Mouse (Mus musculus): Measurements from ENCODE around the gene Ppa1. TPM values are rescaled to one million over a fixed set of nuclear protein-coding genes. Genes with fewer than 3 reads are reported as not detected.

Gene Ppa1
- polyA plus RNA-seq, 1 experiment from 2014 or later, result 213 TPM

GRCm38 (mm10) chr10:61657985-61658384, 9.6 kb downstream of the Ppa1 start:
- Histone ChIP-seq H3K36me3 (ENCODE audit: insufficient read depth) (peaks cover 66% of the 10 kb centered on the region), H3K27me3 (ENCODE audit: insufficient read depth, low read length) (no peaks in the 10 kb centered on the region), H3K27ac (ENCODE audit: low read depth) (no peak overlapping the region), H3K9ac (no peak overlapping the region), H3K9me3 (ENCODE audit: low read depth, low read length) (no peaks in the 10 kb centered on the region), H3K4me3 (ENCODE audit: low read depth, low read length) (no peak overlapping the region), H3K4me2 (no peak overlapping the region), H3K4me1 (ENCODE audit: insufficient read depth) (no peaks in the 10 kb centered on the region)
- WGBS, result 19% methylated on average over 4 of the region's 4 CpGs
- peak; percentile 81 for DNase-seq
- peak; percentile 44; the same call in 1 of the 2 replicates for ATAC-seq (ENCODE audit: insufficient read depth)
- TF ChIP-seq CTCF (IDR thresholded peaks at IDR 0.05; ENCODE audit: low read depth), result peak; percentile 79

GRCm38 (mm10) chr10:61661887-61662286, 13.5 kb downstream of the Ppa1 start:
- WGBS, result 64% methylated on average over 8 of the region's 8 CpGs
- Histone ChIP-seq H3K36me3 (ENCODE audit: insufficient read depth) (peaks cover 71% of the 10 kb centered on the region), H3K27ac (ENCODE audit: low read depth) (no peak overlapping the region), H3K4me1 (ENCODE audit: insufficient read depth) (no peaks in the 10 kb centered on the region), H3K4me3 (ENCODE audit: low read depth, low read length) (no peak overlapping the region), H3K4me2 (no peak overlapping the region), H3K9ac (no peak overlapping the region), H3K9me3 (ENCODE audit: low read depth, low read length) (no peaks in the 10 kb centered on the region), H3K27me3 (ENCODE audit: insufficient read depth, low read length) (no peaks in the 10 kb centered on the region)
- no peak for TF ChIP-seq CTCF (IDR thresholded peaks at IDR 0.05; ENCODE audit: low read depth)
- no peak; the same call in 1 of the 2 replicates for ATAC-seq (ENCODE audit: insufficient read depth)
- DNase-seq, result no peak

GRCm38 (mm10) chr10:61662391-61662988, 14.1 kb downstream of the Ppa1 start:
- no peaks in the 10 kb centered on the region for H3K27me3 ChIP-seq (ENCODE audit: insufficient read depth, low read length)
- no peak for TF ChIP-seq CTCF (IDR thresholded peaks at IDR 0.05; ENCODE audit: low read depth)
- no peak overlapping the region for H3K4me2 ChIP-seq
- peak; percentile 59 for DNase-seq
- H3K4me3 ChIP-seq (ENCODE audit: low read depth, low read length), result no peak overlapping the region
- no peak overlapping the region for H3K9ac ChIP-seq
- ATAC-seq (ENCODE audit: insufficient read depth), result no peak
- H3K9me3 ChIP-seq (ENCODE audit: low read depth, low read length), result no peaks in the 10 kb centered on the region
- H3K36me3 ChIP-seq (ENCODE audit: insufficient read depth), result peaks cover 71% of the 10 kb centered on the region
- H3K4me1 ChIP-seq (ENCODE audit: insufficient read depth), result no peaks in the 10 kb centered on the region
- H3K27ac ChIP-seq (ENCODE audit: low read depth), result no peak overlapping the region
- 58% methylated on average over 10 of the region's 10 CpGs for WGBS

GRCm38 (mm10) chr10:61665111-61665510, 16.8 kb downstream of the Ppa1 start:
- Histone ChIP-seq H3K36me3 (ENCODE audit: insufficient read depth) (peaks cover 83% of the 10 kb centered on the region), H3K27ac (ENCODE audit: low read depth) (no peak overlapping the region), H3K27me3 (ENCODE audit: insufficient read depth, low read length) (no peaks in the 10 kb centered on the region), H3K9me3 (ENCODE audit: low read depth, low read length) (no peaks in the 10 kb centered on the region), H3K4me3 (ENCODE audit: low read depth, low read length) (no peak overlapping the region), H3K4me2 (no peak overlapping the region), H3K4me1 (ENCODE audit: insufficient read depth) (no peaks in the 10 kb centered on the region), H3K9ac (no peak overlapping the region)
- DNase-seq (no peak), ATAC-seq (ENCODE audit: insufficient read depth) (no peak)
- no peak for TF ChIP-seq CTCF (IDR thresholded peaks at IDR 0.05; ENCODE audit: low read depth)
- 90% methylated on average over 10 of the region's 10 CpGs for WGBS

GRCm38 (mm10) chr10:61665651-61666050, 17.3 kb downstream of the Ppa1 start:
- 85% methylated on average over 3 of the region's 3 CpGs for WGBS
- Histone ChIP-seq H3K4me3 (ENCODE audit: low read depth, low read length) (no peak overlapping the region), H3K9ac (no peak overlapping the region), H3K4me2 (no peak overlapping the region), H3K27me3 (ENCODE audit: insufficient read depth, low read length) (no peaks in the 10 kb centered on the region), H3K36me3 (ENCODE audit: insufficient read depth) (peaks cover 84% of the 10 kb centered on the region), H3K27ac (ENCODE audit: low read depth) (no peak overlapping the region), H3K4me1 (ENCODE audit: insufficient read depth) (no peaks in the 10 kb centered on the region), H3K9me3 (ENCODE audit: low read depth, low read length) (no peaks in the 10 kb centered on the region)
- no peak for TF ChIP-seq CTCF (IDR thresholded peaks at IDR 0.05; ENCODE audit: low read depth)
- DNase-seq, result no peak
- no peak for ATAC-seq (ENCODE audit: insufficient read depth)

- Histone ChIP-seq H3K27ac (ENCODE audit: low read depth) (no peak overlapping the region), H3K27me3 (ENCODE audit: insufficient read depth, low read length) (no peaks in the 10 kb centered on the region), H3K9ac (no peak overlapping the region), H3K9me3 (ENCODE audit: low read depth, low read length) (no peaks in the 10 kb centered on the region), H3K36me3 (ENCODE audit: insufficient read depth) (peaks cover 83% of the 10 kb centered on the region), H3K4me2 (no peak overlapping the region), H3K4me3 (ENCODE audit: low read depth, low read length) (no peak overlapping the region), H3K4me1 (ENCODE audit: insufficient read depth) (no peaks in the 10 kb centered on the region)
- no peak for TF ChIP-seq CTCF (IDR thresholded peaks at IDR 0.05; ENCODE audit: low read depth)
- ATAC-seq (ENCODE audit: insufficient read depth) (no peak), DNase-seq (no peak)
- WGBS, result 71% methylated on average over 7 of the region's 7 CpGs
Measured at GRCm38 (mm10) chr10:61669289-61669688, 20.9 kb downstream of the Ppa1 start.

GRCm38 (mm10) chr10:61669896-61670295, 21.5 kb downstream of the Ppa1 start:
- H3K4me3 ChIP-seq (ENCODE audit: low read depth, low read length), result no peak overlapping the region
- no peaks in the 10 kb centered on the region for H3K9me3 ChIP-seq (ENCODE audit: low read depth, low read length)
- no peak overlapping the region for H3K9ac ChIP-seq
- H3K27me3 ChIP-seq (ENCODE audit: insufficient read depth, low read length), result no peaks in the 10 kb centered on the region
- no peak for TF ChIP-seq CTCF (IDR thresholded peaks at IDR 0.05; ENCODE audit: low read depth)
- H3K4me2 ChIP-seq, result no peak overlapping the region
- H3K36me3 ChIP-seq (ENCODE audit: insufficient read depth), result peaks cover 83% of the 10 kb centered on the region
- H3K4me1 ChIP-seq (ENCODE audit: insufficient read depth), result no peaks in the 10 kb centered on the region
- H3K27ac ChIP-seq (ENCODE audit: low read depth), result no peak overlapping the region
- DNase-seq, result no peak
- ATAC-seq (ENCODE audit: insufficient read depth), result no peak
